Mouse (Mus musculus): ENCODE measurements around the gene Ywhag.

DNA sequence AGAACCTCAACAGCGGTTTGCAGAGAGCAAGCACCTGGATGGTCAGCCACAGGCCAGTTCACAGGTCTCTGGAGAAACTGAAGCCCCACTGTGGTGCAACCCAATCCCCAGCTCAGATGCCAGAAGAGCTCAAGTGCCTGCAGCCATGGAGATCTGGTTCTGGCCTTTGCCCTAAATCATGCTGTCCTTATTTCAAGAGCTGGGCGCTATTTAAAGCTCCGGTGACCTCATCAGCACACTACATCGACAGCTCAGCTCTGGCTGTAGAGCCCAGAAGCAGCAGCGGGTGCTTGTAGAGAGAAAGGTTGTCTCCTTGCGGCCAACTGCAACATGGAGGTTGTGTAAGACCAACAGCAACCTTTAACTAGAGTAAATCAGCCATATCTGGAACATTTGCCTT is 20.3 kb downstream of the Ywhag start:
- no peak for TF ChIP-seq FLI1 (IDR thresholded peaks at IDR 0.05; ENCODE audit: low read length)
- TF ChIP-seq GATA1 (IDR thresholded peaks at IDR 0.05; ENCODE audit: borderline replicate concordance, low read length) = no peak
